ENCODE assay signal across 9 mouse cellular contexts in genomic region chr14:27151432-27151831, GRCm38 (mm10). TPM values are rescaled to one million over a fixed set of nuclear protein-coding genes. Genes with fewer than 3 reads are reported as not detected.
DNase-seq lines count a peak whose midpoint lies in the region.
"Had no signal": no experiment of that assay in that cellular context is flagged by ENCODE, and none has a peak within 500 bp of the region (broad histone marks: within the 10 kb centered on the region; RNA-seq: fewer than 3 reads in every experiment).

No protein-coding gene starts in this region.

- no peak overlapping the region for H3K27ac ChIP-seq in midbrain, embryonic 10.5 days (replicated peaks)

- H3K36me3 ChIP-seq in midbrain, embryonic 10.5 days: no peaks in the 10 kb centered on the region

- intact Hi-C loops in gastrocnemius, postnatal 14 days (cut with DNase I; ENCODE audit: low total_unique reads): no loop called here

- H3K27me3 ChIP-seq in midbrain, embryonic 10.5 days (ENCODE audit: low read depth, poor library complexity, severe bottlenecking): no peaks in the 10 kb centered on the region

- 63% methylated on average over 8 of the region's 8 CpGs for WGBS in midbrain, embryonic 10.5 days

- DNase-seq in gastrocnemius, postnatal 14 days: peak; percentile 38
- DNase-seq in gastrocnemius, postnatal 10 days: no peak
- DNase-seq in gastrocnemius, postnatal 25 days: peak; percentile 31
- DNase-seq in kidney, adult 8-10 months: peak; percentile 80 to 88
- DNase-seq in mesoderm, embryonic 11.5 days (ENCODE audit: low read depth, low spot score): peak; percentile 23
- DNase-seq in midbrain, embryonic 10.5 days (ENCODE audit: low spot score): no peak
- no peak for DNase-seq in right cerebral cortex, postnatal 36 days (ENCODE audit: low spot score in 2 of 2)
- no peak for DNase-seq in cerebellum, adult 8-10 months
- DNase-seq: right cerebral cortex, postnatal 4 days had no signal

- H3K9me3 ChIP-seq in midbrain, embryonic 10.5 days (replicated peaks): no peaks in the 10 kb centered on the region

- H3K4me1 ChIP-seq in midbrain, embryonic 10.5 days: no peaks in the 10 kb centered on the region

- H3K4me3 ChIP-seq in midbrain, embryonic 10.5 days: no peak overlapping the region

RNA-seq across cellular contexts. Expression of gene Arhgef3, which starts 36.7 kb away (rescaled TPM):
- total RNA-seq in gastrocnemius, postnatal 14 days (2021): 10 to 100 TPM; 15.1 to 15.8 TPM
- 10 to 100 TPM; 15.6 to 18.1 TPM for total RNA-seq in gastrocnemius, postnatal 10 days (2021)
- total RNA-seq in gastrocnemius, postnatal 25 days (2021): 10 to 100 TPM in 1 of 2 experiments, 1 to 10 TPM in 1; 8.1 to 10.9 TPM
- 1.6 and 1.9 TPM in 2 replicates for polyA plus RNA-seq in midbrain, embryonic 10.5 days (2016; fragmentation: Nextera tagmentation; extraction: Ambion mirVana)

Comparison
In these comparisons a context has a peak if more than half of its experiments do, and no peak if none do; other contexts are left out.
1. DNase-seq: peak in gastrocnemius, postnatal 14 days (single experiment), gastrocnemius, postnatal 25 days (single experiment), kidney, adult 8-10 months (2 of 2) and mesoderm, embryonic 11.5 days (single experiment); none in gastrocnemius, postnatal 10 days (single experiment), midbrain, embryonic 10.5 days (single experiment), right cerebral cortex, postnatal 36 days (0 of 2) and cerebellum, adult 8-10 months (single experiment).